Mouse (Mus musculus) lung, embryonic 14.5 days (tissue): ENCODE results near the gene Sorbs1. TPM values are rescaled to one million over a fixed set of nuclear protein-coding genes. Genes with fewer than 3 reads are reported as not detected.
A peak's percentile ranks its signal among the peaks of the same experiment; 100 is the strongest.

Experiments used
- ATAC-seq: fragments of 200-750 bp; cut with Nextera tagmentation; 2 replicates; pipeline ENCODE4 v1.8.0; 2017; ENCODE audit warnings: mild to moderate bottlenecking, moderate TSS enrichment, moderate library complexity; ENCODE audit not compliant: insufficient read depth
- DNase-seq: peaks from one replicate; pipeline ENCODE4 v3.0.0-alpha.2; 2015
- H3K27ac ChIP-seq: fragments of 300-500 bp; sonication (generic); 2 replicates; pipeline ENCODE4 v1.5.1; 2014; ENCODE audit warnings: low read depth, mild to moderate bottlenecking, moderate library complexity
- H3K27me3 ChIP-seq: fragments of 300-500 bp; sonication (generic); 2 replicates; pipeline ENCODE4 v1.6.1; 2014; ENCODE audit warnings: low read length, control low read depth; ENCODE audit not compliant: insufficient read depth
- H3K36me3 ChIP-seq: fragments of 300-500 bp; sonication (generic); 2 replicates; pipeline ENCODE4 v1.6.1; 2014; ENCODE audit warnings: control low read depth; ENCODE audit not compliant: insufficient read depth
- H3K4me1 ChIP-seq: fragments of 300-500 bp; sonication (generic); 2 replicates; pipeline ENCODE4 v1.6.1; 2014; ENCODE audit warnings: antibody characterized with exemption, control low read depth; ENCODE audit not compliant: insufficient read depth
- H3K4me2 ChIP-seq: fragments of 300-500 bp; sonication (generic); 2 replicates; pipeline ENCODE4 v1.6.1; 2014; ENCODE audit warnings: mild to moderate bottlenecking
- H3K4me3 ChIP-seq: fragments of 300-500 bp; sonication (generic); 2 replicates; pipeline ENCODE4 v1.5.1; 2014; ENCODE audit warnings: low read depth, low read length
- H3K9ac ChIP-seq: fragments of 300-500 bp; sonication (generic); 2 replicates; pipeline ENCODE4 v1.6.1; 2014
- H3K9me3 ChIP-seq: fragments of 300-500 bp; sonication (generic); 2 replicates; pipeline ENCODE4 v1.6.1; 2016; ENCODE audit warnings: low read depth, low read length, control low read depth
- CTCF ChIP-seq: IDR thresholded peaks from 2 replicates; pipeline ENCODE4 v1.5.1; 2016; ENCODE audit warnings: antibody characterized with exemption, low read depth
- WGBS: fragments of 180-500 bp; shearing (Covaris S2); extraction: QIAGEN DNeasy Blood & Tissue Kit; methylation state at CpG from one replicate; pipeline ENCODE4 v1.1.7; 2014; 5-methylcytosine and 5-hydroxymethylcytosine counted together
- polyA plus RNA-seq: library from polyadenylated mRNA; unstranded; fragments of >200 nt; fragmentation: Nextera tagmentation; extraction: Ambion mirVana; gene quantifications from 2 replicates; pipeline ENCODE4 v1.2.1, GENCODE M21; 2014

Gene Sorbs1
- polyA plus RNA-seq, 1 experiment from 2014 or later: 46.6 TPM

DNA sequence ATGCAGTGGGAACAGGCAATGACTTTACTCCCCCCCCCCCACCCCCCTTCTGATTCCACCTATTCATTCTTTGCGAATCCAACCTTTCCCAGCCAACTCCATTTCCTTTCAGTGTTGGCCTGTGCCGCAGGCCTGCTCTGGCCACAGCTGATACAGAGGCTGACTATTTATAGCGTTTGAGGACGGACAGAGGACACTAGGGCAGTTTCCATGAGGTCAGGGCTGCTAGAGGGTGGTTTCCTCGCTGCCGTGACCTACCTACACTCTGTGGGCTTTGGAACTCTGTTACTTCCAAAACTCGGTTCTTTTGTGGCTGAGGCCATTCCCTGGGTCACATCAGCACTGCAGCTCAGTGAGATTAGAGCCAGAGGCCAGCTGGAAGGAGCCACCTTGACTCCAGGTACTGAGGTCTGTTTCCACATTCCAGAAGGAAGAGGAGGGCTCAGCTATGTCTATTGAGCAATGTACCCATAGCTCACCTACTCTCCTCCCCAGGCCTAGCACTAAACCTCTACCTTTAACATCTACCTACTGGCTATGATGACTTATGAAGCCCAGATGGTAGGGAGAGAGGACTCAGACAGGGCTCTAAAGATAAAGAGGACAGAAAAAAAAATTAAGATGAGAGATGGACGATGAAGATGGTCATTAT is 235.1 kb downstream of the Sorbs1 start:
- WGBS: 73% methylated on average over 8 of the region's 8 CpGs
- no peak overlapping the region for H3K4me2 ChIP-seq

GRCm38 (mm10) chr19:40277494-40277893 is 236.1 kb downstream of the Sorbs1 start:
- DNase-seq: no peak
- Histone ChIP-seq H3K9me3 (no peaks in the 10 kb centered on the region), H3K36me3 (no peaks in the 10 kb centered on the region), H3K4me3 (no peak overlapping the region), H3K27me3 (no peaks in the 10 kb centered on the region), H3K4me2 (no peak overlapping the region), H3K27ac (no peak overlapping the region), H3K9ac (no peak overlapping the region), H3K4me1 (no peaks in the 10 kb centered on the region)
- TF ChIP-seq CTCF: no peak
- WGBS: 84% methylated on average over 8 of the region's 8 CpGs
- no peak for ATAC-seq

More for the DNA sequence above, 235.1 kb downstream of the Sorbs1 start:
- no peak overlapping the region for H3K4me3 ChIP-seq
- no peak for DNase-seq
- no peaks in the 10 kb centered on the region for H3K27me3 ChIP-seq
- no peaks in the 10 kb centered on the region for H3K36me3 ChIP-seq
- no peak overlapping the region for H3K9ac ChIP-seq
- no peak overlapping the region for H3K27ac ChIP-seq
- no peaks in the 10 kb centered on the region for H3K9me3 ChIP-seq
- ATAC-seq: no peak
- TF ChIP-seq CTCF: no peak
- H3K4me1 ChIP-seq: no peaks in the 10 kb centered on the region

- no peak overlapping the region for H3K4me3 ChIP-seq
- 83% methylated on average over 14 of the region's 14 CpGs for WGBS
- no peak for TF ChIP-seq CTCF
- H3K27ac ChIP-seq: no peak overlapping the region
- H3K27me3 ChIP-seq: no peaks in the 10 kb centered on the region
- ATAC-seq: no peak
- no peaks in the 10 kb centered on the region for H3K9me3 ChIP-seq
- 0 out of 2 replicates have a peak, but pooled peaks cover under 1% of the 10 kb centered on the region for H3K4me1 ChIP-seq
- no peak overlapping the region for H3K4me2 ChIP-seq
- no peak for DNase-seq
- no peaks in the 10 kb centered on the region for H3K36me3 ChIP-seq
- H3K9ac ChIP-seq: no peak overlapping the region
Measured at GRCm38 (mm10) chr19:40275401-40276188, 238.0 kb downstream of the Sorbs1 start.

DNA sequence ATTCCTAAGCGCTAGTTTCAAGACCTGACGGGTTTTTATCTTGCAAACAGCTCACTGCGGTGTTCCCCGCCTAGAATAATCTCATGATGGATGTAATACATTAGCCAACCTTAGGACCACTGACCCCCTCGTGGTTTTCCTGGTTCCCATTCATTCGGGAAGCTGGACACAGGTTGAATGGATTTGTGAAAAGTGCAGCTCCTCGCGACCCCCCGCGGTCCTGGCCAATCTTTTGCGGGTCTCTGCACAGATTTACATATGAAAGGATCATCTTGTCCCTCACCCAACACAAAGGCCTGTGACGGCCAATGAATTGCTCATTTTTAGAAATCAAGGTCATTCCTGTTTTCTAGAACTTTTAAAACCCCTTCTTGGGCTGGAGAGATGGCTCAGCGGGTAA is 240.9 kb downstream of the Sorbs1 start:
- Histone ChIP-seq H3K4me2 (no peak overlapping the region), H3K36me3 (no peaks in the 10 kb centered on the region)

DNA sequence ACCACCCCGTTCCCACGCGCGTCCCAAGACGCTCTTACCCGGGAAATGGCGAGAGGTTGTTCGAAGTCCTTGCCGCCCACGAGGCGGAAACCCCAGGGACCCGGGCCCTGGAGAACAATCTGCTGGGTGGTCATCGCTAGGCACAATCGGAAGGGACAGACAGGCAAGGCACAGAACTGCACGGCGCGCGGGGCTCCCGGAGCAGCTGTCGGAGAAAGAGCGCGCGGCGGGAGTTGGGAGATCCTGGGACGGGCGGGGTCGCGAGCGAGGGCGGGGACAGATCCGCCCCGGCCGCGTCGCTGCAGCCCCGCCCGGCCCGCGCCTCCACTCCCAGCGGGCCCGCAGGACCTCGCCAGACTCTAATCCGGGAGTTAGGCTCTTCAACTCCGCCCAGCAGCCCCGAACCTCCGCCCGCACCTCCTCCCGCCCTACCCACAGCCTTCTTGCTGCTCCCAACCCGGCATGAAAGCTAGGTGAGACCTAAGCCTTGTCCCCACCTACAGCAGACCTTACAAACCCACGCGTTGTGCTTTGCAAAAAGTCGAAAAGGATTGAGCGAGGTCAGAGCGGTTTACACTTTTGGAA is 242.2 kb downstream of the Sorbs1 start, which contains the start of gene Pdlim1:
Gene Pdlim1, minus strand, starts transcription at position 535 of the 585 bp plus-strand sequence.
- no peaks in the 10 kb centered on the region for H3K9me3 ChIP-seq
- no peaks in the 10 kb centered on the region for H3K36me3 ChIP-seq
- H3K27me3 ChIP-seq: no peaks in the 10 kb centered on the region
- H3K4me3 ChIP-seq: peak within 1 kb of the TSS; percentile 69
- ATAC-seq (peak; percentile 93), DNase-seq (peak; percentile 89)
- under 1% methylated on average over 54 of the region's 54 CpGs for WGBS
- peak within 1 kb of the TSS; percentile 93 for H3K4me2 ChIP-seq
- H3K4me1 ChIP-seq: 0 out of 2 replicates have a peak, but pooled peaks cover 3% of the 10 kb centered on the region
- H3K27ac ChIP-seq: peak within 1 kb of the TSS; percentile 15; the same call in 1 of the 2 replicates
- no peak for TF ChIP-seq CTCF
- peak within 1 kb of the TSS; percentile 71 for H3K9ac ChIP-seq

More for the DNA sequence above, 240.9 kb downstream of the Sorbs1 start:
- Histone ChIP-seq H3K27me3 (no peaks in the 10 kb centered on the region), H3K27ac (no peak overlapping the region), H3K4me1 (0 out of 2 replicates have a peak, but pooled peaks cover 3% of the 10 kb centered on the region), H3K9ac (no peak overlapping the region), H3K9me3 (no peaks in the 10 kb centered on the region), H3K4me3 (no peak overlapping the region)
- WGBS: 43% methylated on average over 13 of the region's 13 CpGs
- no peak for TF ChIP-seq CTCF
- no peak for DNase-seq
- no peak for ATAC-seq

DNA sequence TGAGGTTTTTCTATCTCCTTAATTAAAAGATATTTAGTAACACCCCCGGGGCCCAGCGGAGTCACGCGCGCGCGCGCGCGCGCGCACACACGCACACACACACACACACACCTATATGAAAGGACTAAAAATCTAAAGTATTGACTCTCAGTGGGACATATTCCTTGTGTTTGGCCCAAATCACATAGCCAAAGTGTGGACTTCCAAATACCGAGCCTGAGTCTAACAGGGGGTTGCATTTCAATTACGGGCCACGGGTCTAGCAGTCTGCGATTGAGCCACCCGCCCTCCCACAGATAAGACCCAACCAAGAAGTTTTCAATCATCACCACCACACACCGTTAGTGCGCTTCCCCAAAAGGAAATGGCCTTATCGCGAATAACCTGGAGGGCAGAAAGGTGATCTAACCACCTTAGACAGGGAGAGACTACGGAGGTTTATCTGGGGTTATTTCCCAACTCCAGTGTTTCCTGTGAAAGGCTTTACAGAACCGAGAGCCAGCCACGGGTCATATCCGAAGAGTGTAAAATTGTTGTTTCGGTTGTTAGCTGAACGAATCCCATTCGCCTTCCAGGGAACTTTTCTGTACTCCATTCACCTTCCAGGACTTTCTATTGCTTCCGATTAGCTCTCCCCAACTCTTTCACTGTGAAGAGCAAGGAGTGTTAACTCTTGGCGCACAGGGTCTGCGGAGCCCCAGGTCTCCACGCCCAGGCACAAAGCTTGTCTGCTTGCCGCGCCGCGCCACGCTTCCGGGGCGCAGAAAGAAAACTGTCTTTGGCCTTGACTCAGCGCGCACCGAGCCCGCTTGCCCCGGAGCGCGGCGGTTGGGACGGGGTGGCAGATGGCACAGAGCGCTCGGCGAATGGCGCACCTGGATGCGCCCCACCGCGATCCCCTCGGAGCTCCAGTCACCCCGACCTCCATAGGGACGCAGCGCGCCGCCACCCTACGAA is 242.9 kb downstream of the Sorbs1 start:
- no peaks in the 10 kb centered on the region for H3K27me3 ChIP-seq
- H3K4me2 ChIP-seq: peak overlapping the region; percentile 93
- ATAC-seq (peak; percentile 57), DNase-seq (peak; percentile 55)
- H3K9me3 ChIP-seq: no peaks in the 10 kb centered on the region
- 0 out of 2 replicates have a peak, but pooled peaks cover 3% of the 10 kb centered on the region for H3K4me1 ChIP-seq
- 5% methylated on average over 63 of the region's 63 CpGs for WGBS
- no peak for TF ChIP-seq CTCF
- H3K27ac ChIP-seq: peak overlapping the region; percentile 15; the same call in 1 of the 2 replicates
- H3K36me3 ChIP-seq: no peaks in the 10 kb centered on the region
- peak overlapping the region; percentile 69 for H3K4me3 ChIP-seq
- peak overlapping the region; percentile 71 for H3K9ac ChIP-seq
